Mouse (Mus musculus) limb, embryonic 14.5 days (tissue): ENCODE measurements around the gene Nat10. TPM values are rescaled to one million over a fixed set of nuclear protein-coding genes. Genes with fewer than 3 reads are reported as not detected.
A peak's percentile ranks its signal among the peaks of the same experiment; 100 is the strongest.

ENCODE experiments used
- ATAC-seq: fragments of 200-750 bp; cut with Nextera tagmentation; 2 replicates; pipeline ENCODE4 v1.8.0; 2017; ENCODE audit warnings: low read depth, moderate number of reproducible peaks, moderate TSS enrichment; ENCODE audit not compliant: low FRiP score
- DNase-seq: peaks from one replicate; pipeline ENCODE4 v3.0.0-alpha.2; 2015; ENCODE audit warnings: low spot score
- H3K27ac ChIP-seq: fragments of 300-500 bp; sonication (generic); replicated peaks from 2 replicates; pipeline ENCODE4 v1.5.1; 2014; ENCODE audit warnings: low read depth, mild to moderate bottlenecking, low read length, moderate library complexity, mixed read lengths
- H3K27me3 ChIP-seq: fragments of 300-500 bp; sonication (generic); 2 replicates; pipeline ENCODE4 v1.6.1; 2014; ENCODE audit warnings: low read length, mixed read lengths; ENCODE audit not compliant: control insufficient read depth, insufficient read depth
- H3K36me3 ChIP-seq: fragments of 300-500 bp; sonication (generic); 2 replicates; pipeline ENCODE4 v1.6.1; 2014; ENCODE audit warnings: mild to moderate bottlenecking, low read length, moderate library complexity, mixed read lengths; ENCODE audit not compliant: control insufficient read depth, insufficient read depth
- H3K4me1 ChIP-seq: fragments of 300-500 bp; sonication (generic); 2 replicates; pipeline ENCODE4 v1.6.1; 2014; ENCODE audit warnings: antibody characterized with exemption, low read length, mixed read lengths; ENCODE audit not compliant: control insufficient read depth, insufficient read depth
- H3K4me2 ChIP-seq: fragments of 300-500 bp; sonication (generic); replicated peaks from 2 replicates; pipeline ENCODE4 v1.6.1; 2014; ENCODE audit warnings: low read depth, mild to moderate bottlenecking, low read length, moderate library complexity; ENCODE audit not compliant: severe bottlenecking
- H3K4me3 ChIP-seq: fragments of 300-500 bp; sonication (generic); replicated peaks from 2 replicates; pipeline ENCODE4 v1.5.1; 2014; ENCODE audit warnings: low read length
- H3K9ac ChIP-seq: fragments of 300-500 bp; sonication (generic); 2 replicates; pipeline ENCODE4 v1.6.1; 2014; ENCODE audit warnings: mild to moderate bottlenecking, low read depth, low read length, moderate library complexity; ENCODE audit not compliant: severe bottlenecking
- H3K9me3 ChIP-seq: fragments of 300-500 bp; sonication (generic); 2 replicates; pipeline ENCODE4 v1.6.1; 2016; ENCODE audit warnings: low read length; ENCODE audit not compliant: control insufficient read depth
- POLR2A ChIP-seq: fragments of 200-500 bp; IDR thresholded peaks from 2 replicates; pipeline ENCODE4 v1.8.0; 2012; ENCODE audit warnings: inconsistent platforms, mild to moderate bottlenecking, moderate library complexity, borderline replicate concordance; ENCODE audit not compliant: insufficient read depth, insufficient read length; ENCODE audit errors: extremely low read depth
- WGBS: fragments of 180-500 bp; shearing (Covaris S2); extraction: QIAGEN DNeasy Blood & Tissue Kit; methylation state at CpG from one replicate; pipeline ENCODE4 v1.1.7; 2014; 5-methylcytosine and 5-hydroxymethylcytosine counted together
- polyA plus RNA-seq, 2 experiments: library from polyadenylated mRNA; depleted of rRNA in 1 of 2; stranded (reverse) in 1 of 2; unstranded in 1 of 2; fragments of >200 nt; fragmentation: Nextera tagmentation in 1 of 2; extraction: Ambion mirVana in 1 of 2; gene quantifications; 2 replicates each; pipeline versions ENCODE4 v1.2.1 to v1.2.3; 2012 to 2014

Gene Nat10
- polyA plus RNA-seq, 2 experiments, result 24.0 to 57.2 TPM

DNA sequence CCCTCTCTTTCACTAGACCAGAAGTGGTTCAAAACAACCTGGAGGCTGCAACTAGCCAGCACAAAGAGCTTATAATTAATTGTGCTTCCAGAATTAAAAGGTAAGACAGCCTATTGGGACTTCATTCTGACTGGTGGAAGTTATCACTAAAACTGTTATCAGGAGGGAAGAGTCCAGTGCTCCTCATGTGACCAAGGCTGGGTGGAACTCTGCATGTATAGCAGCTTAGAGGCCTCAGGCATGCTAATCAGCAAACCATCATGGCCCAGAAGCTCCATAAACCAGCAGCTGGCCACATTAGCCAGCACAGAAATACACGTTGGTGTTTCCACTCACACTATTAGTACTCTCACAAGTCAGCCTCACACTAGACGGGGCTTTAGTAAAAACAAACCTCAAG, 14.3 kb downstream of the Nat10 start:
- WGBS, result 80% methylated on average over 2 of the region's 2 CpGs
- Histone ChIP-seq H3K27ac (no peak overlapping the region), H3K36me3 (peaks cover 45% of the 10 kb centered on the region)

GRCm38 (mm10) chr2:103746096-103746495, 15.0 kb downstream of the Nat10 start:
- ATAC-seq, result no peak
- H3K36me3 ChIP-seq, result peaks cover 43% of the 10 kb centered on the region
- DNase-seq, result no peak
- H3K9ac ChIP-seq, result no peak overlapping the region
- H3K4me1 ChIP-seq, result no peaks in the 10 kb centered on the region
- H3K4me2 ChIP-seq, result no peak overlapping the region
- H3K27me3 ChIP-seq, result no peaks in the 10 kb centered on the region
- 83% methylated on average over 2 of the region's 2 CpGs for WGBS
- H3K4me3 ChIP-seq, result no peak overlapping the region
- H3K9me3 ChIP-seq, result no peaks in the 10 kb centered on the region
- TF ChIP-seq POLR2A, result no peak
- no peak overlapping the region for H3K27ac ChIP-seq

More for the DNA sequence above, 14.3 kb downstream of the Nat10 start:
- no peak overlapping the region for H3K4me3 ChIP-seq
- ATAC-seq (no peak), DNase-seq (no peak)
- no peak overlapping the region for H3K9ac ChIP-seq
- TF ChIP-seq POLR2A, result no peak
- H3K9me3 ChIP-seq, result no peaks in the 10 kb centered on the region
- H3K4me2 ChIP-seq, result no peak overlapping the region
- H3K4me1 ChIP-seq, result no peaks in the 10 kb centered on the region
- H3K27me3 ChIP-seq, result no peaks in the 10 kb centered on the region

- Histone ChIP-seq H3K4me2 (no peak overlapping the region), H3K27me3 (no peaks in the 10 kb centered on the region), H3K27ac (no peak overlapping the region), H3K4me1 (no peaks in the 10 kb centered on the region), H3K9ac (no peak overlapping the region), H3K9me3 (no peaks in the 10 kb centered on the region), H3K36me3 (peaks cover 43% of the 10 kb centered on the region), H3K4me3 (no peak overlapping the region)
- ATAC-seq, result no peak
- TF ChIP-seq POLR2A, result no peak
- 86% methylated on average over 5 of the region's 5 CpGs for WGBS
- no peak for DNase-seq
These were observed 15.6 kb downstream of the Nat10 start for GRCm38 (mm10) chr2:103745481-103745880.

GRCm38 (mm10) chr2:103743988-103744387, 17.1 kb downstream of the Nat10 start:
- TF ChIP-seq POLR2A, result no peak
- WGBS, result 81% methylated on average over 7 of the region's 7 CpGs
- no peak overlapping the region for H3K4me3 ChIP-seq
- H3K36me3 ChIP-seq, result peaks cover 52% of the 10 kb centered on the region
- H3K4me2 ChIP-seq, result no peak overlapping the region
- ATAC-seq (no peak), DNase-seq (peak; percentile 70)
- no peaks in the 10 kb centered on the region for H3K27me3 ChIP-seq
- no peak overlapping the region for H3K27ac ChIP-seq
- no peaks in the 10 kb centered on the region for H3K4me1 ChIP-seq
- H3K9ac ChIP-seq, result no peak overlapping the region
- no peaks in the 10 kb centered on the region for H3K9me3 ChIP-seq

DNA sequence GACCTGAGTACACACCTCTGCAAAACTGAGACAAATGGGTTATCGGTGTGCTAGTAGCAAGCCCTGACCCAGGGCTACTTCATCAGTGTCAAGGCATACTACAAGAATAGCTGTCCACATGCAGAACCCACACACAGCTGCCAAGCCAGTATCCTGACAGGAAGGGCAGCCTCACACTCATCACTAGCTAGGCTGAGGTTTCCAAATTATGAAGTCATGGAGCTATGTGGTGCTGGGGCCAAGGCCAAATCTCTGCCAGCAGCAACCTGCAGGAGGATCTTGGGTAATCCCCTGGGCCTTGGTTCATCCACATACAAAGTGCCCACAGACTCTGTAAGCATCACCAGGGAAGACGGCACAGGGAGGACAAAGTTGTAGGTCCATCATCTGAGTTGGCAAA, 17.5 kb downstream of the Nat10 start:
- no peak for TF ChIP-seq POLR2A
- no peak overlapping the region for H3K4me3 ChIP-seq
- H3K27ac ChIP-seq, result no peak overlapping the region
- DNase-seq, result no peak
- H3K27me3 ChIP-seq, result no peaks in the 10 kb centered on the region
- H3K36me3 ChIP-seq, result peaks cover 57% of the 10 kb centered on the region
- no peak overlapping the region for H3K4me2 ChIP-seq
- H3K4me1 ChIP-seq, result no peaks in the 10 kb centered on the region
- H3K9me3 ChIP-seq, result no peaks in the 10 kb centered on the region
- 100% methylated on average over 2 of the region's 2 CpGs for WGBS
- ATAC-seq, result no peak
- H3K9ac ChIP-seq, result no peak overlapping the region

DNA sequence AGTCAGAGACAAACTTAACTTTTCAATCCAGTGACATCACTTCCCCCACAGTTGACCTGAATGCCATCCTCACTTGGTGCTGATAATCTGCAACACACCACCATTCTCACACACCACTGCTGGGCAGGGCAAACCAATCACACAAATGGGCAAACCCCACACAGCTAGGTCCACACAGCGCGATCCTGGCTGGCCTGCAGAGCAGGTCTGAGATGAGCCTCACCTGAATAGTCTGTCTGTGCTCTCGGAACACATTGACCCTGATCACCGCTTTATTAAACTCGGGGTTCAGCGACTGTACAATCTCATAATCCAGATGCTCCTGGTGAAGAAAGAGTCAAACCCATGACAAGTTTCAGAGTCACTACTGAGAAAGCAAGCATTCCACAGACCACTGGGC, 18.2 kb downstream of the Nat10 start:
- Histone ChIP-seq H3K27ac (no peak overlapping the region), H3K36me3 (peaks cover 55% of the 10 kb centered on the region)
- WGBS, result 98% methylated on average over 6 of the region's 6 CpGs

More for the DNA sequence above, 18.2 kb downstream of the Nat10 start:
- Histone ChIP-seq H3K9ac (no peak overlapping the region), H3K9me3 (no peaks in the 10 kb centered on the region), H3K27me3 (no peaks in the 10 kb centered on the region), H3K4me2 (no peak overlapping the region), H3K4me3 (no peak overlapping the region), H3K4me1 (no peaks in the 10 kb centered on the region)
- TF ChIP-seq POLR2A, result no peak
- DNase-seq (no peak), ATAC-seq (no peak)
